Mouse (Mus musculus): ENCODE measurements around the gene Chac1. TPM values are rescaled to one million over a fixed set of nuclear protein-coding genes. Genes with fewer than 3 reads are reported as not detected.

The Chac1 gene
- polyA plus RNA-seq, 1 experiment from 2014 or later: 14.9 TPM

DNA sequence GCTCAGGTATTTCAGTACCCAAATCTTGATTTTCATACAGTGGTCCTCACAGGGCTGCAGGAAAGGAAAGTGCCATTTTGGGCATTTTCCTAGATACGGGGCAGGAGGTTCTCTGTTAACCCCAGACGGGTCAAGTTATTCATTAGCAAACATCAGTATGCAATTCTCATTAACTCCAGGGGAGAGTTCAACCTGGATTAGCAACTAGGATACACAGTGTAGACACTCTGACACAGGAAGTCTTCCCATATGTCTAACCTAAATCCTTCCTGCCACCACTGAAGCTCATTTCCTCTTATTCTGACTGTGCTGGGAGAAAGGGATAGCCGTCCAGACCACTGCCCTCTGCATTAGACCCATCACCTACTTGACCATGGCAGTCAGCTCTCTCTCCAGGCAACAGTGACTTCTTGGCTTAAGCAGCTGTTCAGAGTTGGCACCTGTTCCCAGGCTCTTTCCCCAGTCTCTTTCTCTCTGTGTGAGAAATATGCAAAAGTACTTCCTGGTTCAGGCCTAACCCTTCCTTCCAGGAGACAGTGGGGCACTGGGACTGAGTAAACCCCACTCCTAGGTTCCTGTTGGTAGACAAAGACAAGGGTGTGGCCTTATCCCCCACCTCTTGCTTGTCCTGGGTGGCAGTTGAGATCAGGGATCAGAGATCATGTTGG is 32.9 kb upstream of the Chac1 start:
- 53% methylated on average over 3 of the region's 3 CpGs for WGBS
- no peak overlapping the region for H3K4me2 ChIP-seq (ENCODE audit: low read length)
- H3K27me3 ChIP-seq (replicated peaks; ENCODE audit: control insufficient read depth, insufficient read depth, low read length): peaks cover 27% of the 10 kb centered on the region
- H3K4me1 ChIP-seq (ENCODE audit: control insufficient read depth, insufficient read depth, low read depth, low read length): peaks cover 15% of the 10 kb centered on the region
- no peak for ATAC-seq
- no peaks in the 10 kb centered on the region for H3K36me3 ChIP-seq (ENCODE audit: control insufficient read depth, insufficient read depth, low read length)
- no peak overlapping the region for H3K9ac ChIP-seq (ENCODE audit: low read depth, low read length)
- H3K27ac ChIP-seq (ENCODE audit: low read depth, low read length): no peak overlapping the region
- H3K4me3 ChIP-seq (ENCODE audit: low read length): no peak overlapping the region
- peaks cover 2% of the 10 kb centered on the region; the same call in 1 of the 2 replicates for H3K9me3 ChIP-seq (ENCODE audit: control insufficient read depth, low read length)

DNA sequence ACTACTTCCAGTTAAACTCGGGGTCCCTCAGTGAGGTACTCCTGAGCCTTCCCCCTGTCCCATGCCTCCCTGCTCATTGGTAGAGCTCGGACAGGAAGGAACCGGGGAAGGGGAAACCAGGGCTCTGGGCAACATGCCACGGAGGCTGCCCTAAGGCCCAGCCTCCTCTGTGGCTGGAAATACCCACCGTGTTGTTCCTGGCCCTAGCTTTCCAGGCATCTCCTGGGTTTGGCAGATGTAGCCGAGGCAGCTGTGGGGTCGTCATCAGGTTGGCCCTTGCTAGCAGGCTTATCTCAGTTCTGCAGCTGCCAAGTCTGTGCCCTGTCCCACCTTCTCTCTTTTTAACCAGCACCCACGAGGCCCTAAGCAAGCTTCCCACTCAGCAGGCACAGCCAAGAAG is 30.5 kb upstream of the Chac1 start:
- Histone ChIP-seq H3K9me3 (ENCODE audit: control insufficient read depth, low read length) (peaks cover 2% of the 10 kb centered on the region; the same call in 1 of the 2 replicates), H3K27me3 (replicated peaks; ENCODE audit: control insufficient read depth, insufficient read depth, low read length) (peaks cover 42% of the 10 kb centered on the region), H3K4me3 (ENCODE audit: low read length) (no peak overlapping the region), H3K9ac (ENCODE audit: low read depth, low read length) (no peak overlapping the region), H3K4me2 (ENCODE audit: low read length) (no peak overlapping the region), H3K27ac (ENCODE audit: low read depth, low read length) (no peak overlapping the region), H3K4me1 (ENCODE audit: control insufficient read depth, insufficient read depth, low read depth, low read length) (peaks cover 30% of the 10 kb centered on the region), H3K36me3 (ENCODE audit: control insufficient read depth, insufficient read depth, low read length) (no peaks in the 10 kb centered on the region)
- WGBS: 68% methylated on average over 8 of the region's 8 CpGs
- no peak for ATAC-seq

DNA sequence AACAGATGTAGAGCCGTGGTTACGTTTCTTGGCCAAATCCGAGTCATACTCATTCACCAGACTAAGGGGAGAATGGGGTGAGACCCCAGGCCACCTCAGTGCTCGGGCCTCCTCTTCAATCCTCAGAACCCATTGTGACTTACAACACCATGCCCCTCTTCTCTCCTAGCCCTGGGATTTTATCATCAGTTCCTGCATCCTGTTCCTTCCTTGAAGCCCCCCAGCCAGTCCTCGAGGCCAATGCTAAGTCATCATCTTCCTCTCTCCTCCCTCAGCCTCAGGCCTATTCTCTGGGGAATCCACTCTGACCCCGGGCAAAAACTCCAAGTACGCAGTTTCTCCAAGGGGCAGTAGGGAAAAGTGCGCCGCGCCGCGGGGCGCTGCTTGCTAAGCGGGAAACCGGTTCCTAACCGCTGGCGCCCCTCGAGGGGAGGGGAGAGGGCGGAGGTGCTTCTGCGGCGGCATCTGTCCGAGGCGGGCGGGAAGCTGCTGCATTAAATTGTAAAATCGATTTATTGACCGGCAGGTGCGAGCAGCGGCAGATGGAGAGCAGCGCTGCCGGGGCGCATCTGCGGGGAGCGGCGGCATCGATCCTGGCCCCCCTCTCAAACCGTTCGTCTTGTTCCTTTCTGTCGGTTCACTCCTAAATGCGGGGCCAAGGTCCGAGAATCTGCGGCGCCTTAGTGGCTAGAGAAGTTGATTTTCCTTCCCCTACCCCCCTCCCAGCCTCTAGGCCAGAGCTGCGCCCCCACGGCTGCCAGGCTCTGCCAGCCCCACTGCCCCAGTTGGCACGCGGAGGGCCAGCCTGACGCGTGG is 29.1 kb upstream of the Chac1 start:
- no peak overlapping the region for H3K27ac ChIP-seq (ENCODE audit: low read depth, low read length)
- peak overlapping the region; percentile 40 for H3K4me3 ChIP-seq (ENCODE audit: low read length)
- ATAC-seq: no peak; the same call in 1 of the 2 replicates
- H3K36me3 ChIP-seq (ENCODE audit: control insufficient read depth, insufficient read depth, low read length): no peaks in the 10 kb centered on the region
- peaks cover 39% of the 10 kb centered on the region for H3K27me3 ChIP-seq (replicated peaks; ENCODE audit: control insufficient read depth, insufficient read depth, low read length)
- no peaks in the 10 kb centered on the region for H3K9me3 ChIP-seq (ENCODE audit: control insufficient read depth, low read length)
- H3K4me2 ChIP-seq (ENCODE audit: low read length): peak overlapping the region; percentile 74
- H3K9ac ChIP-seq (ENCODE audit: low read depth, low read length): peak overlapping the region; percentile 5
- H3K4me1 ChIP-seq (ENCODE audit: control insufficient read depth, insufficient read depth, low read depth, low read length): peaks cover 39% of the 10 kb centered on the region
- 3% methylated on average over 48 of the region's 48 CpGs for WGBS

DNA sequence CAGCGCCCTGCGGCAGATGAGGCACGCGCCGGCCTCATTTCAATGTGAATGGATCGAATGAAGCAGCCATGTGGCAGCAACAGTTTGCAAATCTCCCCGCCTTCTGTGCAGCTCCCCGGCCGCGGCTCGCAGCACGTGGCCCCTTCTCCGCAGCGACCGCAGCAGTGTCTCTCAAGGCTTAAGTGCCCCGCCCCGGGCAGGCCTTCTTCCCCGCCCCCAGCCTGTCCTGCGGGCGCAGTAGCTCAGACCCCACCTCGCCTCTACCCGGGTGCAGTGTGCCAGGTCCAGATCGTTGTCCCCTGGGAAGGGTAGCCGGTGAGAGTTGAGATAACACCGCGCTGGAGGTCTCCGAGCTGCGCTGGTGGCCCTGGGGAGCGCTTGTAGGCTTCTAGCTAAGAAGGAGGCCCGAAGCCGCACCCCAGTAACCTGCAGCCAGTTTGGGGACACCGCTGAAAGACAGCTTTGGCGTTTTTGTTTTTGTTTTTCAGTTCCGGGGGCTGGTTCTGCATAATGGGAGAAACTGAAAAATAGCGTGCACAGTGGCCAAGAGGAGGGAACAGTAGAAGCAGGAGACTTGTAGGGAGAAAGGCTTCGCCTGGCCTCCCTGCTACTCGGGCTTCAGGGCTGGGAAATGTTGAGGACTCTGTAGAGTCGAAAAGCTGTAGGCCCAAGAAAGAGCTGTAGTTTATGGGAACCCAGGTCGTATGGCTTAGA is 28.3 kb upstream of the Chac1 start:
- ATAC-seq: peak; percentile 61; the same call in 1 of the 2 replicates
- Histone ChIP-seq H3K27me3 (replicated peaks; ENCODE audit: control insufficient read depth, insufficient read depth, low read length) (peaks cover 37% of the 10 kb centered on the region), H3K4me1 (ENCODE audit: control insufficient read depth, insufficient read depth, low read depth, low read length) (peaks cover 43% of the 10 kb centered on the region), H3K27ac (ENCODE audit: low read depth, low read length) (no peak overlapping the region), H3K36me3 (ENCODE audit: control insufficient read depth, insufficient read depth, low read length) (no peaks in the 10 kb centered on the region), H3K4me3 (ENCODE audit: low read length) (peak overlapping the region; percentile 40), H3K4me2 (ENCODE audit: low read length) (peak overlapping the region; percentile 74), H3K9me3 (ENCODE audit: control insufficient read depth, low read length) (no peaks in the 10 kb centered on the region), H3K9ac (ENCODE audit: low read depth, low read length) (peak overlapping the region; percentile 5)
- 5% methylated on average over 39 of the region's 39 CpGs for WGBS

DNA sequence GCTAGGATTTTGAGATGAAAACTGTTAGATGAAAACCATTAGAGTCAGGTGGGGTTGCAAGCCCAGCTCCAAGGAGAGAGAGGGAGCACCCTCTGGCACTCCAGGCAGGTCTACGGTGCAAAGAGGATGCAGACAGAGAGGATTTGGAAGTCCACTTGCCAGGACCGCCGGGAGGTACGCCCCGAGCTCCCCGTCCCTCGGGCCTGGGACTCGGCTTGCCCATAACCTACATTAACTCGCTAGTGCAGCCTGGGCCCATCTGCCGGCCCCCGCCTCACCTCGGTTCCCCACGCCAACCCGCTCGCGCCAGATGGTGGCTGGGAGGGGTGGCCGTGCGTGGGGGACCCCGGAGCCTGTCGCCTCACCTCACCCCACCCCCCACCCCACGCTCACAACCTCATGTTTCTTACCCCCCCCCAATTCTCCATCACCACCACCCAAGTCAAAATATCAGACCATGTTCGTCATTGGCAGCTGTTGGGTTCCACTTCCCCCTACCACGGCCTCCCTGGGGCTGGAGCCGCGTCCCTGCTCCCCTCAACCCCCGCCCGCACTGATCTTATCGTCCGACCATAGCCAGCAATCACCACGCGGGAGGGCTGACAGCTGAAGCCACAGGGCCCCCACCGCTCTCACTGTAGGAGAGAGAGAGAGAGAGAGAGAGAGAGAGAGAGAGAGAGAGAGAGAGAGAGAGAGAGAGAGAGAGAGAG is 27.0 kb upstream of the Chac1 start:
- WGBS: 3% methylated on average over 30 of the region's 32 CpGs
- H3K4me1 ChIP-seq (ENCODE audit: control insufficient read depth, insufficient read depth, low read depth, low read length): peaks cover 47% of the 10 kb centered on the region
- H3K4me3 ChIP-seq (ENCODE audit: low read length): no peak overlapping the region; the same call in 1 of the 2 replicates
- no peak overlapping the region for H3K27ac ChIP-seq (ENCODE audit: low read depth, low read length)
- peaks cover 45% of the 10 kb centered on the region for H3K27me3 ChIP-seq (replicated peaks; ENCODE audit: control insufficient read depth, insufficient read depth, low read length)
- H3K4me2 ChIP-seq (ENCODE audit: low read length): peak overlapping the region; percentile 82
- H3K9ac ChIP-seq (ENCODE audit: low read depth, low read length): no peak overlapping the region
- no peaks in the 10 kb centered on the region for H3K36me3 ChIP-seq (ENCODE audit: control insufficient read depth, insufficient read depth, low read length)
- ATAC-seq: no peak
- H3K9me3 ChIP-seq (ENCODE audit: control insufficient read depth, low read length): no peaks in the 10 kb centered on the region

DNA sequence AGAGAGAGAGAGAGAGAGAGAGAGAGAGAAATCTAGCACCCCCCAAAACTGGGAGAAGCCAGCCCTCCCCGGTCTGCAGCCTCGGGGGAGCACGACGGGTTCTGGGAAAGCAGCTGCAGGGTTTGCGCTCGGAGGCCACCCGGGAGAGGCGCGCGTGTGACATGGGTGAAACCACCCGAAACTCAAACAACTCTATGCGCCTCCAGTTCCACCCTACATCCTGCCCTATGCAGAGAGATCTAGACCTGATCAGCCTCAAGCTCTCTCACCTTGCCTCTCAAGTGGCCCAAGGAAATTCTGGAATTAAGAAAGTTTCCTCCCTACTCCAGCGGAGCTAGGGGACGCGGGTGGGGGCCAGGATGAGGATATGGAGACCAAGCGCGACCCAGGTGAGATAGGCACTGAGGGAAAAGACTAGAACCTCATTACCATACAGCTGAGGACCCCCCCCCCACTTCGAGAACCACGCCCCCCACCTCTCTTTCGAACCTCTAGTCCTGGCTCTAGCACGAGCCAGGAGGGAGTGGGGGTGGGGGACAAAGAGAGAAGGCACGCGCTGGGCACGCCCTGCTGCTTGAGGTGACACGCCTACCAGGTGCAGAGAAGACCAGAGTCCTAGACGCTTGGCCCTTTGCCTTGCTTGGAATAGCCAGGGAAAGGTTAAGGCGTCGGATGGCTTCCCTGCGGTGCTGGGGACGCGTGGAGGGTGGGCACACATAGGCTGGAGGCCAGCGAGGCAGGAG is 26.3 kb upstream of the Chac1 start:
- WGBS: under 1% methylated on average over 28 of the region's 32 CpGs
- no peak overlapping the region for H3K9ac ChIP-seq (ENCODE audit: low read depth, low read length)
- ATAC-seq: no peak

DNA sequence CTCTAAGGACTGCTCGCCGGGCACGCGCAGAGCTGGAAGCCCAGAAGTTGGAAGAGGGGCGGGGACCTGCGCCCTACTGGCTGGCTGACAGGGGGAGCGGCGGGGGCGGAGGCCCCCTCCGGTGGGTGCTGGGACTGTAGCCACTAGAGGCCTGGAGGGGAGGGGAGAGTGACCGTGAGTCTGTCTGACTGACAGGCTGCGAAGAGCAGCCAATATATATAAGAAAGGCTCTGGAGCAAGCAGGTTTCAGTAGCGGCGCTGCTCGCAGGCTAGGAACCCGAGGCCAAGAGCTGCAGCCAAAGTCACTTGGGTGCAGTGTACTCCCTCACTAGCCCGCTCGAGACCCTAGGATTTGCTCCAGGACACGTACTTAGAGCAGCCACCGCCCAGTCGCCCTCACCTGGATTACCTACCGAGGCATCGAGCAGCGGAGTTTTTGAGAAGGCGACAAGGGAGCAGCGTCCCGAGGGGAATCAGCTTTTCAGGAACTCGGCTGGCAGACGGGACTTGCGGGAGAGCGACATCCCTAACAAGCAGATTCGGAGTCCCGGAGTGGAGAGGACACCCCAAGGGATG is 25.4 kb upstream of the Chac1 start, which contains the start of gene Dll4:
Gene Dll4 (plus strand): TSS at position 217 of the 576 bp plus-strand sequence.
- ATAC-seq: peak; percentile 10
- WGBS: under 1% methylated on average over 32 of the region's 33 CpGs
- Histone ChIP-seq H3K9me3 (ENCODE audit: control insufficient read depth, low read length) (no peaks in the 10 kb centered on the region), H3K4me3 (ENCODE audit: low read length) (peak within 1 kb of the TSS; percentile 52), H3K9ac (ENCODE audit: low read depth, low read length) (peak within 1 kb of the TSS; percentile 70), H3K27me3 (replicated peaks; ENCODE audit: control insufficient read depth, insufficient read depth, low read length) (peaks cover 56% of the 10 kb centered on the region), H3K36me3 (ENCODE audit: control insufficient read depth, insufficient read depth, low read length) (no peaks in the 10 kb centered on the region), H3K4me2 (ENCODE audit: low read length) (peak within 1 kb of the TSS; percentile 82), H3K4me1 (ENCODE audit: control insufficient read depth, insufficient read depth, low read depth, low read length) (peaks cover 52% of the 10 kb centered on the region), H3K27ac (ENCODE audit: low read depth, low read length) (peak within 1 kb of the TSS; percentile 16; the same call in 1 of the 2 replicates)

More for the DNA sequence above, 26.3 kb upstream of the Chac1 start:
- peaks cover 50% of the 10 kb centered on the region for H3K27me3 ChIP-seq (replicated peaks; ENCODE audit: control insufficient read depth, insufficient read depth, low read length)
- no peak overlapping the region for H3K27ac ChIP-seq (ENCODE audit: low read depth, low read length)
- peak overlapping the region; percentile 52 for H3K4me3 ChIP-seq (ENCODE audit: low read length)
- H3K36me3 ChIP-seq (ENCODE audit: control insufficient read depth, insufficient read depth, low read length): no peaks in the 10 kb centered on the region
- no peaks in the 10 kb centered on the region for H3K9me3 ChIP-seq (ENCODE audit: control insufficient read depth, low read length)
- peaks cover 52% of the 10 kb centered on the region for H3K4me1 ChIP-seq (ENCODE audit: control insufficient read depth, insufficient read depth, low read depth, low read length)
- peak overlapping the region; percentile 82 for H3K4me2 ChIP-seq (ENCODE audit: low read length)
